Mouse (Mus musculus) small intestine, adult 2 months (tissue): ENCODE data around the gene Mok.

ENCODE experiments used
- CTCF ChIP-seq: fragments of 200-500 bp; IDR thresholded peaks from 2 replicates; pipeline ENCODE4 v1.5.1; 2012; ENCODE audit warnings: low read depth, mild to moderate bottlenecking, control low read depth, inconsistent platforms, low read length, moderate library complexity, mixed read lengths; ENCODE audit not compliant: insufficient replicate concordance, insufficient read length; ENCODE audit errors: extremely low read depth
- POLR2A ChIP-seq: fragments of 200-500 bp; IDR thresholded peaks from 2 replicates; pipeline ENCODE4 v1.6.1; 2012; ENCODE audit warnings: low read depth, mild to moderate bottlenecking, control low read depth, inconsistent platforms, low read length, moderate library complexity

DNA sequence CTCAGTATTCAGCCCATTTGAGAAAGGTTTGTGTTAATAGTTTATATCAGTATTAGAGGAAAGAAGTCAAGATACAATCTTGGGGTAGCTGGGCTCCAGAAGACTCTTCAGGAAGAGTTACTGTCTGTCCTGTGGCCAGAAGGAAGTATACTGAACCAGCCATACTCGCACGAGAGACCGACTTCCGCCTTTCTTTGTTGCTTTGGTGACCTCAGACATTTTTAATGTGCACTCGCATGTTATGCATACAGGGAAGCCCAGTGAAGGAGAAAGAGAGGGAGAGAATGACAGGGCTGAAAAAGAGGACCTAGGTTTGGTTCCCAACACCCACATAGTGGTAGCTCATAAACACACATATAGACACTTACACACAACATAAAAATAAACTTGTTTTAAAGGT is 76.2 kb downstream of the Mok start:
- no peak for TF ChIP-seq CTCF
- TF ChIP-seq POLR2A: no peak
